Mouse (Mus musculus) ES-E14 (cell line): ENCODE measurements around the gene H13. TPM values are rescaled to one million over a fixed set of nuclear protein-coding genes. Genes with fewer than 3 reads are reported as not detected.
A peak's percentile ranks its signal among the peaks of the same experiment; 100 is the strongest.

ENCODE experiments used
- DNase-seq: peaks from one replicate; pipeline ENCODE4 v3.0.0-alpha.2; 2013; ENCODE audit warnings: low read depth, low spot score
- H3K27ac ChIP-seq: 2 replicates; pipeline ENCODE4 v1.5.1; 2012; ENCODE audit warnings: low read depth, mild to moderate bottlenecking, low read length, moderate library complexity, mixed read lengths; ENCODE audit not compliant: poor library complexity, insufficient read depth, severe bottlenecking
- H3K36me3 ChIP-seq: 2 replicates; pipeline ENCODE4 v1.6.1; 2012; ENCODE audit warnings: mild to moderate bottlenecking, low read length, moderate library complexity, mixed read lengths; ENCODE audit not compliant: control insufficient read depth, poor library complexity, insufficient read depth, severe bottlenecking
- H3K4me1 ChIP-seq, 2 experiments: fragments of 150-350 bp in 1 of 2; sonication (generic) in 1 of 2; 2 replicates each; pipeline ENCODE4 v1.6.1; 2012; ENCODE audit warnings: low read length in 2 of 2, mild to moderate bottlenecking in 1 of 2, mixed read lengths in 1 of 2; ENCODE audit not compliant: control insufficient read depth in 2 of 2, insufficient read depth in 2 of 2, poor library complexity in 1 of 2
- H3K4me3 ChIP-seq, 2 experiments: fragments of 150-350 bp in 1 of 2; sonication (generic) in 1 of 2; 2 replicates each; pipeline ENCODE4 v1.5.1; 2012; ENCODE audit warnings: low read length in 2 of 2, low read depth in 1 of 2, mild to moderate bottlenecking in 1 of 2, mixed read lengths in 1 of 2; ENCODE audit not compliant: insufficient read depth in 1 of 2, poor library complexity in 1 of 2, severe bottlenecking in 1 of 2
- H3K9ac ChIP-seq: 2 replicates; pipeline ENCODE4 v1.6.1; 2012; ENCODE audit warnings: low read depth, mild to moderate bottlenecking, low read length, mixed read lengths; ENCODE audit not compliant: poor library complexity, insufficient read depth, severe bottlenecking
- H3K9me3 ChIP-seq: fragments of 150-350 bp; sonication (generic); 2 replicates; pipeline ENCODE4 v1.6.1; 2012; ENCODE audit warnings: low read depth, mild to moderate bottlenecking, low read length; ENCODE audit not compliant: control insufficient read depth, insufficient read depth
- CHD2 ChIP-seq: IDR thresholded peaks from 2 replicates; pipeline ENCODE4 v1.6.1; 2014; ENCODE audit warnings: mild to moderate bottlenecking, low read depth, low read length, inconsistent platforms
- HCFC1 ChIP-seq: IDR thresholded peaks from 2 replicates; pipeline ENCODE4 v1.6.1; 2012; ENCODE audit warnings: low read length, inconsistent platforms, borderline replicate concordance; ENCODE audit not compliant: insufficient read depth
- MAFK ChIP-seq: IDR thresholded peaks from 2 replicates; pipeline ENCODE4 v1.6.1; 2014; ENCODE audit warnings: mild to moderate bottlenecking, low read depth, low read length, inconsistent platforms; ENCODE audit not compliant: insufficient read depth
- ZC3H11A ChIP-seq: IDR thresholded peaks from 2 replicates; pipeline ENCODE4 v1.6.1; 2012; ENCODE audit warnings: low read depth, mild to moderate bottlenecking, inconsistent platforms, low read length, borderline replicate concordance
- ZNF384 ChIP-seq: IDR thresholded peaks from 2 replicates; pipeline ENCODE4 v1.6.1; 2012; ENCODE audit warnings: low read depth, low read length, inconsistent platforms
- in situ Hi-C, 2 experiments: fragments of 600-800 bp; cut with MboI; formaldehyde crosslinking; loops; one replicate each; pipeline ENCODE4 v1.15.1; 2025; ENCODE audit warnings: low sequenced_read_pairs in 2 of 2, inconsistent platforms in 1 of 2; ENCODE audit not compliant: unreplicated experiment in 2 of 2
- total RNA-seq: library from RNA; depleted of rRNA; stranded (reverse); fragments of 300-350 nt; gene quantifications from 2 replicates; pipeline ENCODE4 v1.2.3, GENCODE M21; 2012

H13 gene
- total RNA-seq, 1 experiment: 55.0 TPM

GRCm38 (mm10) chr2:152625256-152625655 is 44.0 kb upstream of the H13 start:
- H3K9me3 ChIP-seq: no peaks in the 10 kb centered on the region
- H3K9ac ChIP-seq: no peak overlapping the region
- DNase-seq: no peak
- in situ Hi-C loops: no loop called here
- TF ChIP-seq HCFC1: no peak
- TF ChIP-seq ZNF384: no peak
- no peak for TF ChIP-seq ZC3H11A
- TF ChIP-seq MAFK: no peak
- TF ChIP-seq CHD2: no peak
- no peak overlapping the region for H3K27ac ChIP-seq
- H3K36me3 ChIP-seq: no peaks in the 10 kb centered on the region
- H3K4me1 ChIP-seq: 0 out of 4 replicates have a peak, but pooled peaks cover 0 to 3% of the 10 kb centered on the region in 2 experiments
- H3K4me3 ChIP-seq: no peak overlapping the region

- no peak for TF ChIP-seq MAFK
- no peak for TF ChIP-seq CHD2
- no peak for TF ChIP-seq ZC3H11A
- TF ChIP-seq HCFC1: no peak
- TF ChIP-seq ZNF384: no peak
- no peaks in the 10 kb centered on the region for H3K36me3 ChIP-seq
- H3K4me3 ChIP-seq: peak within 1 kb of the TSS; percentile 54 to 64
- H3K27ac ChIP-seq: no peak within 1 kb of the TSS
- no peaks in the 10 kb centered on the region for H3K9me3 ChIP-seq
- no peak for DNase-seq
- H3K9ac ChIP-seq: peak within 1 kb of the TSS; percentile 23; the same call in 1 of the 2 replicates
- H3K4me1 ChIP-seq: 0 out of 4 replicates have a peak, but pooled peaks cover 0 to 3% of the 10 kb centered on the region in 2 experiments
- in situ Hi-C loops: no loop called here
Observed at GRCm38 (mm10) chr2:152626774-152627591, 42.3 kb upstream of the H13 start, which contains the start of gene Rem1. Rem1 (plus strand) TSS chr2:152626951.

- H3K4me1 ChIP-seq: 0 out of 4 replicates have a peak, but pooled peaks cover 0 to 3% of the 10 kb centered on the region in 2 experiments
- no peak overlapping the region for H3K27ac ChIP-seq
- in situ Hi-C loops: no loop called here
- no peak for TF ChIP-seq ZNF384
- no peaks in the 10 kb centered on the region for H3K36me3 ChIP-seq
- no peak for DNase-seq
- no peaks in the 10 kb centered on the region for H3K9me3 ChIP-seq
- H3K4me3 ChIP-seq: no peak overlapping the region
- H3K9ac ChIP-seq: no peak overlapping the region
Observed at GRCm38 (mm10) chr2:152628066-152628465, 41.2 kb upstream of the H13 start.

- no peak overlapping the region for H3K27ac ChIP-seq
- no peak overlapping the region for H3K9ac ChIP-seq
- no peak for TF ChIP-seq CHD2
- TF ChIP-seq ZNF384: no peak
- TF ChIP-seq HCFC1: no peak
- TF ChIP-seq ZC3H11A: no peak
- TF ChIP-seq MAFK: no peak
- no peaks in the 10 kb centered on the region for H3K9me3 ChIP-seq
- no peak overlapping the region for H3K4me3 ChIP-seq
- H3K4me1 ChIP-seq: 0 out of 4 replicates have a peak, but pooled peaks cover 0 to 3% of the 10 kb centered on the region in 2 experiments
- DNase-seq: no peak
- no peaks in the 10 kb centered on the region for H3K36me3 ChIP-seq
- in situ Hi-C loops: no loop called here
Observed at GRCm38 (mm10) chr2:152629239-152629638, 40.0 kb upstream of the H13 start.
